Mouse (Mus musculus): Measurements from ENCODE around the gene AC161166.1.

- TF ChIP-seq MAX (IDR thresholded peaks at IDR 0.05; ENCODE audit: low read length) (no peak), POLR2A (IDR thresholded peaks at IDR 0.05; ENCODE audit: control insufficient read depth in 1 of 2, insufficient read depth in 1 of 2, low read depth in 1 of 2, low read length in 2 of 2, poor library complexity in 1 of 2) (no peak), EP300 (IDR thresholded peaks at IDR 0.05; ENCODE audit: low read depth in 1 of 2, low read length in 2 of 2) (no peak), POLR2AphosphoS5 (IDR thresholded peaks at IDR 0.05; ENCODE audit: borderline replicate concordance, low read depth, low read length) (no peak), CTCF (IDR thresholded peaks at IDR 0.05 in 2 of 3, conservative IDR thresholded peaks at IDR 0.05 in 1 of 3; ENCODE audit: control insufficient read depth in 1 of 3, insufficient read depth in 1 of 3, low read depth in 2 of 3, low read length in 3 of 3, poor library complexity in 1 of 3, severe bottlenecking in 1 of 3) (no peak), MXI1 (IDR thresholded peaks at IDR 0.05; ENCODE audit: low read depth, low read length) (no peak), USF1 (IDR thresholded peaks at IDR 0.05; ENCODE audit: low read depth, low read length) (no peak), MAZ (IDR thresholded peaks at IDR 0.05; ENCODE audit: low read depth, low read length) (no peak), SIN3A (IDR thresholded peaks at IDR 0.05; ENCODE audit: low read length) (no peak), CHD2 (IDR thresholded peaks at IDR 0.05; ENCODE audit: low read length) (no peak), ETS1 (IDR thresholded peaks at IDR 0.05; ENCODE audit: low read depth, low read length) (no peak), ZNF384 (IDR thresholded peaks at IDR 0.05; ENCODE audit: low read depth, low read length) (no peak)
Observed at GRCm38 (mm10) chr7:24539686-24540085, 27.4 kb upstream of the AC161166.1 start.
